Mouse (Mus musculus) right cerebral cortex, adult 2 months (tissue): ENCODE results near the gene Resp18.
"Not testable (repeated sequence)": the region's sequence is repeated elsewhere in the genome, so short reads cannot be mapped to it uniquely, and the experiment has no call there.

Experiments used
- DNase-seq, 2 experiments: peaks; one replicate each; pipeline ENCODE4 v3.0.0; 2021 to 2022; ENCODE audit warnings: low spot score in 2 of 2

The Resp18 gene

GRCm38 (mm10) chr1:75236117-75237050 is 41.8 kb downstream of the Resp18 start, which contains the start of gene Dnajb2:
TSS of gene Dnajb2 (plus strand) at chr1:75236406.
- peak; percentile 81 to 88 for DNase-seq

- DNase-seq = peak; percentile 77 to 79
Measured at GRCm38 (mm10) chr1:75234606-75235005, 43.6 kb downstream of the Resp18 start.

GRCm38 (mm10) chr1:75232489-75232888 is 45.7 kb downstream of the Resp18 start:
- DNase-seq = not testable (repeated sequence)

DNA sequence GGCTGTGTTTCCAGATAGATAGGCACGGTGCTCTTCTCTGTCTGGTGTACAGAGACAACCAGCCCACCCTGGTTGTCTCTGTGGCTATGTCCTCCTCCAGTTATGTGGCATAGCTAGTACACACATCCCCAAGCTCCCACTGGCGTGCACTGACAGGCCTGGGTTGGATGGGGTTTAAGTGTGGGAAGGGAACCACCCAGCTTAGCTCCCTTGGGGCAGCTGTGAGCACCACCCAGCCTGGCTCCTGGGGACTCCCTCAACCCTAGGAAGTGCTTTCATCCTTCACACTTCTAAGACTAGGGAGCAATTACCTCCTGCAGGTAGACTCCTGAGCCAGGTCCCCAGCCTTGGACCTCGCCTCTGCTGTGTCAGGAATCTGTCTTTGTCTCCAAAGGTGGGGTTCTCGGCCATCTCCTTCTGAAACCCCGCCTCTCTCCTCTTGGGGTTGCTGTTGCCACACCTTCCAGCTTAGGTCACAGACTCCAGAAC is 46.5 kb downstream of the Resp18 start, which contains the start of gene A630095N17Rik:
Gene A630095N17Rik, minus strand, starts transcription at position 439 of the 489 bp plus-strand sequence.
- DNase-seq = no peak

GRCm38 (mm10) chr1:75231224-75231623 is 47.0 kb downstream of the Resp18 start:
- no peak for DNase-seq

- DNase-seq = no peak
Measured at GRCm38 (mm10) chr1:75230335-75230994, 47.8 kb downstream of the Resp18 start.

DNA sequence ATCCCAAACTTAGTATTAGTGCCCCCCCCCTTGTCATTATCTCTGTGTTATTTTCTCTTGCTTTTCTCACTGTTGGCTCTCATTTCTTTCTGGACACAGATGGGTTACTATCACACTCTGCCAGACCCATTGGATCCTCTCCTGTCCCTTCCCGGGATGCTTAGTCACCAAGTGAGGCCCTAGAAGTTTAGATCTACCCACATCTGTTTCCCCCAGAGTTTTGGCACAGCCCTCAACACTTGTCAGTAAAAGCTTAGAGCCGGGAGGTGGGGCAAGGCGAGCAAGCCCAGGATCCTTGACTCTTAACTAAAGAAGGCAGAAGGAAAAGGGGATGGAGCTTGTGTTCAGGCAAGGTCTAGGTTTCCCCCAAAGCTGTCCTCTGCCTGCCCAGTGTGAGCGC is 49.1 kb downstream of the Resp18 start:
- no peak for DNase-seq

GRCm38 (mm10) chr1:75227653-75228052 is 50.6 kb downstream of the Resp18 start:
- no peak for DNase-seq

- no peak for DNase-seq
Measured at GRCm38 (mm10) chr1:75226138-75226537, 52.1 kb downstream of the Resp18 start.

GRCm38 (mm10) chr1:75225473-75225872 is 52.7 kb downstream of the Resp18 start:
- DNase-seq = no peak

GRCm38 (mm10) chr1:75223532-75223931 is 54.7 kb downstream of the Resp18 start:
- DNase-seq = no peak

DNA sequence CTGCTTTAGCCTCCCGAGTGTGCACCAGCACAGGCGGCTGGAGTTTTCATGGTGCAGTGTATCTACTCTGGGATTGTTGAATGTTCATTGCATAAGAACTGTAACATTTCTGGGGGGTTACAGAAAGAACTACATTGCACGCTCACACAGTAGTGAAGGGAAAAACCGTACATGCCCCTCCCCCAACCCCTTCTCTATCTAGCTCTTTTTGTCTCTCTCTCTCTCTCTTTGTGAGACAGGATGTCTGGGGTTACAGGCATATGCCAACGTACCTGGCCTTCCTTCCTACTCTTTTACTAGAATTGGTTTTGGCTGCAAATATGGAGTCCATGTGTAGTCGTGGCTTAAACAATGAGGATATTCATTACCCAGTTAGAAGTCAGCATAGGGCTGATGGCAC is 55.3 kb downstream of the Resp18 start:
- DNase-seq = no peak
